Mouse (Mus musculus): ENCODE results near the gene Ybx3. TPM values are rescaled to one million over a fixed set of nuclear protein-coding genes. Genes with fewer than 3 reads are reported as not detected.

Ybx3 gene
- total RNA-seq, 2 experiments from 2014 or later, result 101 to 110 TPM

DNA sequence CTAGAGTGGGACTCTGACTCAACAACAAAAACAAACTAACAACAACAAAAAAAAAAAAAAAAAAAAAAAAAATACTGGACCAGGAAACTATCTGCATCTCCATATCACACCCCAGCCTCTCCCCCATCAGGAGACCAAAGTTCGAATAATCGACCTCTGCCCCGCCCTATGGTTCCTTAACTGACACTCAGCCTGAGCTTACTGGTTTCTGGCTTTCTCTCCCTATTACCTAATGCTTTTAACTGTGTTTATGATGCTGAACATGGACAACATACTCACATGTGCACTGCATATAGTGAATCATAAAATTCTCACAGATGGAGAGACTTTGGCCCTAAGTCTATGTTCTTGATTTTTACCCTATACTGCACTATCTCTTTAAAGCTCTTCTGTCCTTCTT lies 49.0 kb downstream of the Ybx3 start:
- no peak for DNase-seq (ENCODE audit: low spot score in 2 of 2)

DNA sequence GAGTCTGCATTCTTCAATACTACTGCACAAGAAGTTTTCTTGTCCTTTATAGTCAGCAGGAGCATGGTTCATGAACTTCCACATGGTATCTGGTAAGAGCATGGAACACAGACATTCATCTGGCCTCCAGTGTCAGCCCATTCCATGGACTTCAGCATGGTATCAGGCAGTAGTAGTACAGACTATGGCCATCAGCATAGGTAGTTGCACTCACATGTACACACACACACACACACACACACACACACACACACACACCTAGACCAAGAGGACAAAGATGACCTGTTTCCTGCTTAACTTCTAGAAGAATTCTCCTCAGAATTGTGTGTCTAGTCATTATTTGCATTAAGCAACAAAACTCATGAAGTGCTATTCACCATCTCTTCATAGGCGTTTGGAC lies 49.5 kb downstream of the Ybx3 start:
- no peak for DNase-seq (ENCODE audit: low spot score in 2 of 2)

DNA sequence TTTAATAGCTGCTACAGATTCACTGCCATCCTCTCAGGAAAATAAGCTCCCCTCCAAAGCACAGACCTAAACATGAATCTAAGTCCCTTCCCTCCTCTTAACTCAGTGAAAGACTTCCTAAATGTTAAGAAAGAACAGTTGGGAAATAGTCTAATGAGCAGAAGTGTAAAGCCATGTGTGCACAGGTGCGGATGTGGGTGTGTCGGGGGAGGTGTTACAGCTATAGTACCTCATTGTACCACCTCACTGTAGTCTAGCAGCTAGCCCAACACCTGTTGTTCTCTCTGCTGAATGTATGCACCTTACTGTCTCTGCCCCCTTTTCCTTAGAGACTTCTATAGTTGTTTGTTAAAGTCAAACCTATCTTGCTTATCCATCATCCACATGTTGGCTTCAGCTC lies 61.2 kb downstream of the Ybx3 start:
- DNase-seq (ENCODE audit: low spot score in 2 of 2), result no peak

DNA sequence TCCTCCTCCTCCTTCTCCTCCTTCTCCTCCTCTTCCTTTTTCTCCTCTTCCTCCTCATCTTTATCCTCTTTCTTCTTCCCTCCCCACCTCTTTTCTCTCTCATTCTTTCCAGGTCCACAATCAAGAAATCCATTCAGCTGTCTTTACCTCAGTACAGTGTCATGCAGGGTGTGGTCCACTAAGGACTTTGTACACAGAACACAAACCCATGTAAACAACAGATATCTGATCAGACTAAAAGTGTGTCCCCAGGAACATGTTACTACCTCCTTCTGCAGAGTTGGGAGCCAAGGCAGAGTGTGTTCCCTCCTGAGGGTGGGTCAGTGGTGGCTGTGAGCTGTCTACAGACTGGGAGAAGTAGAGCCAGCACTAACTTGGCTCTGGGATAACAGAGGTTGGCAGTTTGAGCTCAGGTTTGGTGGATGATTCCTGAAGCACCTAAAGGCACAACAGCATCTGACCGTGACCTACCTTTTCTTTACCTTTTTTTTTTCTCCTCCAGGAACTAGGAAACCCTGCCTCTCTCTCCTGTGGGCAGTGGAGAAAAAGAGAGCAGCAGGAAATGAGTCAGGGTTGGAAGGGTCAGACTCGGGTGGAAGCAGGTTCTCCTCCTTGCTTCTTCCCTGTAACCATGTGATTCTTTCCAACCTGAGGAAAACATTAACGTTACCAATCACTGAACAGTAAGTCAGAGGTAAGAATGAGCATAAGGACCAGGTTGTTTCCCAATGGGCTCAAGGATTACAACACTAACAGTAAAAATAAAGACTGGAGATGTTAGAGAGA lies 66.2 kb downstream of the Ybx3 start:
- DNase-seq (ENCODE audit: low spot score in 2 of 2), result no peak

DNA sequence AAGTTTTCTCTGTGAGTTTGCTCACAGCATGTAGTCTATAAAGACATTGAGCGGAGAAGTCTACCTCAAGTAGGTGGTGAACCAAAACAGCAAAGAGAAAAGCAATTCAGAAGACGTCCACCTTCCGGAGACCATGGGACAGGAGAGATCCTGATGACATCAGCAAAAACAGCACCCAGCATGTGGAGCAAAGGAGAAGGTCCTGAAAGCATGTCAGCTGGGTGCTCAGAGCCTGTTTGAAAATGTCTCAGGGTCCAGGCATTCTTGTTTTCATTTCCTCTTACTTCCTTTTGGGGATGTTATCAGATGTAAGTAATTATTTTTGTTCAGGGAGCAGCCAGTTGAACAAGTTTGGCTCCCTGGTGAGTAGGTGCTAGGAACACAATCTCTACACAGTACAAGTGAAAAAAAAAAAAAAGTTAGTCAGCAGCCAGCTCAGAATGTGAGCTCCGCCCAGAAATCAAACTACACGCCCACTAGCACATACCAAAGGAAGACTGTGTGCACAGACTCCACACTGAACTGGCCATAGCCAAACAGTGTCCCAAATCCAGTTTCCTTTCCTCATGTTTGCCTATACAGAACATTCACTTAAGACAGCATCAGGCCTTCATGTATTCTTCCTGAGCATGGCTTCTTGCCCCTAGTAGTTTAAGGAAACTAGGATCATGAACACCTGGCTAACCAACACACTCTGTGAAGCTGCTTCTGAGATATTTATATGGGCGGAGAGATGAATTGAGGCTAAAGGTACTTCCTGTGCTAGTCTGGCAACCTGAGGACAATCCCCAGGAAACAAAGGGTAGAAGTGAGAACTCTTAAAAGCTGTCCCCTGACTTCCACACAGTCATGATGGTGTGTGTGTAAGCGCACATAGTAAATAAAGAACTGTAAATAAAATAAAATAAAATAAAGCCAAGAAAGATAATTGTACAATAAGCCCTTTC lies 71.8 kb downstream of the Ybx3 start:
- DNase-seq (ENCODE audit: low spot score in 2 of 2), result no peak

Other genes starting within 250 kb of the Ybx3 start
- gene Klra2, start 141.1 kb downstream of the Ybx3 start, total RNA-seq (2021), result under 1 TPM in 1 of 2 experiments, not detected in 1; 0.45 TPM
- gene Magohb, start 95.2 kb downstream of the Ybx3 start, total RNA-seq (2021), result 10 to 100 TPM; 13.7 to 16.9 TPM
- 1 to 10 TPM; 6.4 to 7.3 TPM for gene Styk1, start 34.9 kb downstream of the Ybx3 start, total RNA-seq (2021)
- gene 5430401F13Rik, start 97.9 kb upstream of the Ybx3 start, total RNA-seq (2021), result not detected
- gene Gm6619, start 97.9 kb upstream of the Ybx3 start, total RNA-seq (2021), result not detected
- gene Tas2r130, start 242.4 kb upstream of the Ybx3 start, total RNA-seq (2021), result not detected

Measured in layer of hippocampus, postnatal 10 days (tissue).